Mouse (Mus musculus) kidney, embryonic 15.5 days (tissue): ENCODE measurements around the gene Emc8. TPM values are rescaled to one million over a fixed set of nuclear protein-coding genes. Genes with fewer than 3 reads are reported as not detected.
A peak's percentile ranks its signal among the peaks of the same experiment; 100 is the strongest.

Source experiments
- ATAC-seq: fragments of 200-750 bp; cut with Nextera tagmentation; replicated peaks from 2 replicates; pipeline ENCODE4 v1.8.0; 2017; ENCODE audit warnings: moderate TSS enrichment; ENCODE audit not compliant: low FRiP score
- H3K27ac ChIP-seq: fragments of 300-500 bp; sonication (generic); 2 replicates; pipeline ENCODE4 v1.5.1; 2015; ENCODE audit warnings: mild to moderate bottlenecking, inconsistent platforms
- H3K27me3 ChIP-seq: fragments of 300-500 bp; sonication (generic); 2 replicates; pipeline ENCODE4 v1.6.1; 2015; ENCODE audit warnings: inconsistent platforms
- H3K36me3 ChIP-seq: fragments of 300-500 bp; sonication (generic); 2 replicates; pipeline ENCODE4 v1.6.1; 2015; ENCODE audit warnings: inconsistent platforms
- H3K4me1 ChIP-seq: fragments of 300-500 bp; sonication (generic); 2 replicates; pipeline ENCODE4 v1.6.1; 2015; ENCODE audit warnings: inconsistent platforms
- H3K4me2 ChIP-seq: fragments of 300-500 bp; sonication (generic); 2 replicates; pipeline ENCODE4 v1.6.1; 2015; ENCODE audit warnings: moderate library complexity, mild to moderate bottlenecking, inconsistent platforms
- H3K4me3 ChIP-seq: fragments of 300-500 bp; sonication (generic); replicated peaks from 2 replicates; pipeline ENCODE4 v1.5.1; 2015; ENCODE audit warnings: mild to moderate bottlenecking, inconsistent platforms
- H3K9ac ChIP-seq: fragments of 300-500 bp; sonication (generic); 2 replicates; pipeline ENCODE4 v1.6.1; 2015; ENCODE audit warnings: mild to moderate bottlenecking, inconsistent platforms
- H3K9me3 ChIP-seq: fragments of 300-500 bp; sonication (generic); replicated peaks from 2 replicates; pipeline ENCODE4 v1.6.1; 2016; ENCODE audit warnings: inconsistent platforms
- WGBS: fragments of 180-500 bp; shearing (Covaris S2); methylation state at CpG from one replicate; pipeline ENCODE4 v1.1.7; 2015; ENCODE audit warnings: mixed read lengths; 5-methylcytosine and 5-hydroxymethylcytosine counted together
- polyA plus RNA-seq: library from polyadenylated mRNA; unstranded; fragments of >200 nt; fragmentation: Nextera tagmentation; extraction: Ambion mirVana; gene quantifications from 2 replicates; pipeline ENCODE4 v1.2.1, GENCODE M21; 2015

Gene Emc8
- polyA plus RNA-seq, 1 experiment from 2014 or later, result 250 TPM

GRCm38 (mm10) chr8:120614491-120614890 lies 53.9 kb downstream of the Emc8 start:
- Histone ChIP-seq H3K27ac (no peak overlapping the region), H3K9me3 (no peaks in the 10 kb centered on the region), H3K36me3 (no peaks in the 10 kb centered on the region), H3K4me2 (no peak overlapping the region), H3K4me3 (no peak overlapping the region), H3K4me1 (peaks cover 15% of the 10 kb centered on the region), H3K9ac (no peak overlapping the region), H3K27me3 (no peaks in the 10 kb centered on the region)
- 86% methylated on average over 3 of the region's 3 CpGs for WGBS
- no peak for ATAC-seq

GRCm38 (mm10) chr8:120610824-120611223 lies 57.5 kb downstream of the Emc8 start:
- WGBS, result 84% methylated on average over 6 of the region's 6 CpGs
- ATAC-seq, result no peak

GRCm38 (mm10) chr8:120607885-120608284 lies 60.5 kb downstream of the Emc8 start:
- H3K36me3 ChIP-seq, result no peaks in the 10 kb centered on the region
- no peak overlapping the region for H3K27ac ChIP-seq
- no peaks in the 10 kb centered on the region for H3K9me3 ChIP-seq
- no peak overlapping the region for H3K9ac ChIP-seq
- WGBS, result 13% methylated on average over 7 of the region's 7 CpGs
- ATAC-seq, result no peak
- H3K4me2 ChIP-seq, result no peak overlapping the region
- H3K27me3 ChIP-seq, result no peaks in the 10 kb centered on the region
- peaks cover 10% of the 10 kb centered on the region for H3K4me1 ChIP-seq
- no peak overlapping the region for H3K4me3 ChIP-seq

More at GRCm38 (mm10) chr8:120610824-120611223, 57.5 kb downstream of the Emc8 start:
- Histone ChIP-seq H3K36me3 (no peaks in the 10 kb centered on the region), H3K4me2 (no peak overlapping the region), H3K9me3 (no peaks in the 10 kb centered on the region), H3K27ac (no peak overlapping the region), H3K4me3 (no peak overlapping the region), H3K4me1 (0 out of 2 replicates have a peak, but pooled peaks cover 8% of the 10 kb centered on the region), H3K27me3 (no peaks in the 10 kb centered on the region), H3K9ac (no peak overlapping the region)

- peak; percentile 33; the same call in 1 of the 2 replicates for ATAC-seq
- H3K9me3 ChIP-seq, result no peaks in the 10 kb centered on the region
- no peak overlapping the region for H3K27ac ChIP-seq
- H3K4me1 ChIP-seq, result peaks cover 15% of the 10 kb centered on the region
- 87% methylated on average over 9 of the region's 9 CpGs for WGBS
- H3K4me2 ChIP-seq, result no peak overlapping the region
- no peak overlapping the region for H3K4me3 ChIP-seq
- H3K9ac ChIP-seq, result no peak overlapping the region
- H3K36me3 ChIP-seq, result no peaks in the 10 kb centered on the region
- H3K27me3 ChIP-seq, result no peaks in the 10 kb centered on the region
Observed at GRCm38 (mm10) chr8:120607460-120607859, 60.9 kb downstream of the Emc8 start.

Other genes with a start within 250 kb of the Emc8 start
- 107 and 110 TPM in 2 replicates for gene Gins2, start 79.3 kb downstream of the Emc8 start, polyA plus RNA-seq
- gene 1190005I06Rik, start 20.9 kb downstream of the Emc8 start, polyA plus RNA-seq, result 3.0 and 4.0 TPM in 2 replicates
- gene Gm27021, start 494 bp downstream of the Emc8 start, polyA plus RNA-seq, result 2.8 and 3.0 TPM in 2 replicates
- 1,138 and 1,220 TPM in 2 replicates for gene Cox4i1, start 351 bp downstream of the Emc8 start, polyA plus RNA-seq
- 9.6 and 11.5 TPM in 2 replicates for gene Irf8, start 67.8 kb upstream of the Emc8 start, polyA plus RNA-seq